Mouse (Mus musculus) lung, postnatal 36 days (tissue): ENCODE measurements at regions not wholly inside any gene's neighbourhood (a gene's known extent, or its start where the extent isn't known, plus 50 kb on each side); places are given as distances from the start of the nearest gene placed in this dataset.

Experiments
- DNase-seq: peaks from one replicate; pipeline ENCODE4 v3.0.0; 2022; ENCODE audit warnings: mixed read lengths

GRCm38 (mm10) chr1:155041592-155041991 lies 57.8 kb downstream of the Ier5 start:
- no peak for DNase-seq

GRCm38 (mm10) chr1:155040939-155041371 lies 58.5 kb downstream of the Ier5 start:
- DNase-seq: no peak

DNA sequence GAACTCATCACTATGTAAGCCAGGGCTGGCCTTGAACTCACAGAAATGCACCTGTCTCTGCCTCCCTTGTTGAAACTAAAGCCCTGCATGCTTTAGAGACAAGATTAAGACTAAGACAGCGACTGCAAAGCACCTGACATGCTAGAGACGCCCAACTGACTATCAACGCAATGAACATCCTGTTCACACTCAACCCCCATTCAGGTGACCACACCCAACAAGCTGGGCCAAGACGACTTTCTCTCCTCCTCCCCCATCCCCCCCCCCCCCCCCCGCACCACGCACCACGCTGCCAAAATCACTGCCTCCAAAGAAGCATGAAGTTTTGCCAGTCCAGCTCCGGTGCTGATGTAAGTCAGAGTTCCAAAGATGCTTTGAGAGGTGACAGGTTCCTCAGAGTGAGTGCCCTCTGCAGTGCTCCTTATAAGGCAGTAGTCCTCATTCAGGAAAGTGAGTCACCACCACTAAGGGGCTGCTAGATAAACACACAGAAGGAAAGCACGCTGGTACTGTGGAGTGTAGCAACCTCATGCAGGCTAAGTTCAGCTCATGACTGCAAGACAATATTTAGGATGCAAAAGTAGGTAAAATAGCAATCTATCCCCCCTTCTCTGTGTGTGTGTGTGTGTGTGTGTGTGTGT lies 59.2 kb downstream of the Ier5 start:
- peak; percentile 78 for DNase-seq

- DNase-seq: no peak
Measured at GRCm38 (mm10) chr1:155038631-155039625, 60.5 kb downstream of the Ier5 start.

GRCm38 (mm10) chr1:155037479-155037878 lies 62.0 kb downstream of the Ier5 start:
- DNase-seq: no peak

DNA sequence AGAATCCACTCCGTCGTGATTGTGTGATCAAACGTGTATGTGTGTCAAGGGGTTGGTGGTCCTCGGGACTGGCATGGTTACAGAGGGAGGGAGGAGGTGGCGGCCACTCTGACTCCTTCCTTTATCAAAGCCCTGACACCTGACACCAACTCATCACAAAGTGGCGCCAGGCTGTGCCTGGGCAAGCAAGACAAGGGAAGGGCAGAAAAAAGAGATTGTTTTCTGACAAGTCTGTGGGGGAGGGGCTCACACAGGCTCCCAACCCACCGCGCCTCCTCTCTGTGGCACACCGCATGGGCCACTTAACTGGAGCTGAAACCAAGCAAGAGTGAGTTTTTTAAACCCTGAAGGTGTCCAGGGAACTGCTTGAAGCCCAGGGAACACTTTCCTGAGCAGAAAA lies 68.5 kb downstream of the Ier5 start:
- DNase-seq: no peak

DNA sequence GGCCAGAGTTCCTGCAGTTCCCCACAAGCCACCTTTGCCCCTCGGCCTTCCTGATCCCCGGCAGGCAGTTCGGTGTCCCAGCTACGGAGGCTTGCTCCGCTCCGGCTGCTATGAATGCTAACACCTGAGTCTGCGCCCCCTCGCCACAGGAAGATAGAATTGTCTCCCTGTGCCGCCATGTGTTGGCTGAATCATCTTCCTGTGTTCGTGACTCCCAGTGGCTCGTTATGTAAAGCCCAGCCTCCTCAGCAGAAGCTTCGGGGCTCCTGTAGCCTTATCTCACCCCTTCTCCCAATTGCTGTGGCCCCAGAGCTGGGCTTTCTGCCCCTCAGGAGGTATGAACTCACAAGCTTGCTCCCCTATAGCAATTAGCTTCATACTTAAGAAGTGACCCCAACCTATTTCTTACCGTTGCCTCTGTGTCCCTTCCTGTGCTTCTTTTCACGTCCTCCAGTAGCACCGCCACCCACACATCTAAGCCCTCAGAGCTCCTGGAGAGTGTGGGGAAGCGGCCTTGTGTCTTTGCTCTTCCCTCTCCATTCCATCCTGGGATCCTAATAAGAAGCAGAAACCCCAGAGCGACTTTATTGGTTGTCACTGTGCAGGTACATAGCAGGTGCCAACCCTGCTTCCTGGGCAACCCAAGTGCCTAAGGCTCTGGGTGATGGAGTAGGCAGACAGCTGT lies 70.1 kb downstream of the Ier5 start:
- DNase-seq: peak; percentile 20

- peak; percentile 49 for DNase-seq
Measured at GRCm38 (mm10) chr1:155028735-155029134, 70.7 kb downstream of the Ier5 start.

DNA sequence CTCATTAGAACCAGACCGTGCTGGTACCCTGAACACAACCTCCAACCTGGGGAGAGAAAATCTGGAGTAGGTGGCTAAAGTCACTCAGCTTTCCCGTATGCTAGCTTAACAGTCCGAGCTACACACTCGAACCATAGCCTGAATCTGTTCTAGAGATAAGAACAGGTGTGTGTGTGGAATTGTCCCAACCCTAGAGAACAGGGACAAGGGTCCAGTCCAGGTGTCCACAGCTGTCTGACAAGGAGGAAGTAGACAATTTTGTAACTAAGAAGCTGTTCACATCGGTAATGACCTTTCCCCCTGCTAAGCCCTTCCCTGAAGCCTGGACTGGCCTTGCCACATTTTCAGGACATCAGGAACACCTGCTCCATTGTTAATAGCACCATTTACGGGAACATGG lies 71.3 kb downstream of the Ier5 start:
- DNase-seq: no peak

DNA sequence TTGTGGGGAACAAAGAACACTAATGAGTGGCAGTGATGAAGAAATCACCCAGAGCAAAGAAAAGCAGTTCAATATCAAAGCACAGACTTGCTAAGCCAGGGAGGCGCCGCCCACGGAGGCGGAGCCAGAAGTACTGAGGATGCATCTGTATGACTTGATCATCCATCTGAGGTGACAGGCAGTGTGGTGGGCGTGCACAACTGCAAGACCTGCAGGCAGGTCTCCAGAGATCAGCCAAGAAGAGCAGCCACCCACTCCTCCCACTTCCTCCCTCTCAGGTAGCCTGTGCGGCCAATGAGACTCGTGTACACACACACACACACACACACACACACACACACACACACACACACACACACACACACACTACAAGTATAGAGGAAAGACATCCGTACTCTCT lies 71.9 kb downstream of the Ier5 start:
- peak; percentile 80 for DNase-seq

DNA sequence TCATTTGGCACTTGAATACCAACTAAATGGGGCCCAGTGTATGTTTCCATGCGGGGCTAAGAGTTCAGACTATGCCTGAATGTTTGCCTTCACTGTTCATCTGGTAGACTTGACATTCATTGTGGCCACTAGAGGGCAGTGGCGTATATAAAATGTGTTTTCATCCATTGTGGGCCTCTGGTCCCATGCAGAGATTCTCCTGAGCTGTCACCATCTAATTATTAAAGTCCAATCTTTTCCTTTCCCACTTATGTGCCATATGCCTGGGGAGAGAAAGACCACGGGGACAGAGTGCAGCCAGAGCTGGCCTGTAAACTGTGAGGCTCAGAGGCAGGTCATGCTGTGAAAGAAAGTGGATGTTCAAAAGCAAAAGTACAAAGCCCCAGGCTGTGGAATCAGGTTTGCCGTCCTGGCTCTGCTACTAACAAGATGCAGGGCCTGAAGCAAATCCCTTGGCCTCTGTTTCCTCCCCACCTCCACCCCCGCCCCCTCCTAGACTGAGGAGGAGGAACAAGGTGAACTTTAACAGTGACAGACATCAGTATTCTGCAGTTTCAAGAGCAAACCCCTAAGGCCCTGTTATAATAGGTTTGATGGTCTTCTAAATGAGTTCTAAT lies 73.5 kb downstream of the Ier5 start:
- DNase-seq: peak; percentile 94

DNA sequence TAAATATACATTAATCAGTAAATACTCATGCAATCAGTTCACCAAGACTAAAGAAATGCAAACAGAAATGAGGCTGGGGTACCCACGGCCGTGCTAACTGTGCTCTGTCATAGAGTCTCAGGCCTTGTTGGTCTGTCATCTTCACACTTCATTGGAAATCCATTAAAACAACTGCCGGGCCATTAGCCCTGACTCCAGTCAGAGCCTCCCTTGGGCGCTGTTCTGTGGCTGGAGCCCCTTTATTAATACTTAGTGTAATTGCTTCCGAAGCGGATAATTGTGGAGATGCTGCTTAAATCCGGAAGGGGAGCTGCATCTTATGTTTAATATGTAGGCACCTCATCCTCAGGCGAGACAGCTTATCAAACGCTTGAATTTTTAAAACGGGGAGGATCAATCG lies 76.1 kb downstream of the Ier5 start:
- no peak for DNase-seq

DNA sequence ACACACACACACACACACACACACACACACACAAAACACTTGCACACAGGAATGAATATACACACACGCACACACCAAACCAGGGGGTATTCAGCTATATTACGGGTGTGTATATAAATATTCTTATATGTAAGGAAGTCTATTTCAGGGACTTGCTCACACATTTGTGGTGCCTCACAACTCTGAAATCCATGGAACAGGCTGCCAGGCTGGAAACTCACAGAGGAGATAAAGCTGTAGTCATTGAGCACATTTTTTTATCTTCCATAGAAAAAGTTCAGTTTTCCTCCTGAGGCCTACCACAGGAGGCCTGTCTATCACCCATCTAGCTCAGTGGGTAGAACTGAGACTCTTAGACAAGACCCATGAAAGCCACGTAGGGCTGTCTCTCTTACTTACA lies 83.8 kb downstream of the Ier5 start:
- DNase-seq: no peak

DNA sequence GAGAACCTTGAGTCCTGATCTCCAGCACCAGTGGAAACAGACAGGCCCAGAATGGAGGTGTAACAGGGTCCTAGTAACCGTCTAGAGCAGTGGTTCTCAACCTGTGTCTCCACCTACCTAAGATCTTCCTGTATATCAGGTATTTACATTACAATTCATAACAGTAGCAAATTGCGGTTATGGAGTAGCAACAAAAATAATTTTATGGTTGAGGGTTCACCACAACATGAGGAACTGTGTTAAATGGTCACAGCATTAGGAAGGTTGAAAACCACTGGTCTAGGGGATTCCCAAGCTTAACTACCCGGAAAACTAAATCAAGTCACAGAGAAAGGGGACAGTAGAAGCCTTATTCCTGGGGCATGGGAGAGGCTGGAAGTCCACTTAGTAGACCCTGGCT lies 84.5 kb downstream of the Ier5 start:
- no peak for DNase-seq

DNA sequence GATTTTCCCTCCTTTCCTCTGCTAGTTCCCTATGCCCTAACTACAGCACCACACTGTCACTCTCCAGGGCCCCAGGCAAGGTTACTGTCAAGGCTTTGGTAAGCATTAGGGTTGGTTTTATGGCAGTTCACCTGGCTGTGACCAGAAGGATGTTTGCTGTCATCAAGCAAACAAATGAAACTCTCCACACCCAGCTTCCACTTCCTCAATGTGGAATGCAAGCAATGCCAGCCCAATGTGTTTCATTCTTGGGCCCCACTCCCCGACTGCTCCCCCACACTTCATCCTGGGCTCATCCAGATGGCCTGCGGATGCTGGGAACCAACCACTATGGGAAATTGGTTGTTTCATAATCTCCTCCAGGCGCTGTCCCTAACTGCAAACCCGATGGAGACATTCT lies 85.7 kb downstream of the Ier5 start:
- DNase-seq: peak; percentile 28

GRCm38 (mm10) chr1:155013361-155013760 lies 86.1 kb downstream of the Ier5 start:
- no peak for DNase-seq

DNA sequence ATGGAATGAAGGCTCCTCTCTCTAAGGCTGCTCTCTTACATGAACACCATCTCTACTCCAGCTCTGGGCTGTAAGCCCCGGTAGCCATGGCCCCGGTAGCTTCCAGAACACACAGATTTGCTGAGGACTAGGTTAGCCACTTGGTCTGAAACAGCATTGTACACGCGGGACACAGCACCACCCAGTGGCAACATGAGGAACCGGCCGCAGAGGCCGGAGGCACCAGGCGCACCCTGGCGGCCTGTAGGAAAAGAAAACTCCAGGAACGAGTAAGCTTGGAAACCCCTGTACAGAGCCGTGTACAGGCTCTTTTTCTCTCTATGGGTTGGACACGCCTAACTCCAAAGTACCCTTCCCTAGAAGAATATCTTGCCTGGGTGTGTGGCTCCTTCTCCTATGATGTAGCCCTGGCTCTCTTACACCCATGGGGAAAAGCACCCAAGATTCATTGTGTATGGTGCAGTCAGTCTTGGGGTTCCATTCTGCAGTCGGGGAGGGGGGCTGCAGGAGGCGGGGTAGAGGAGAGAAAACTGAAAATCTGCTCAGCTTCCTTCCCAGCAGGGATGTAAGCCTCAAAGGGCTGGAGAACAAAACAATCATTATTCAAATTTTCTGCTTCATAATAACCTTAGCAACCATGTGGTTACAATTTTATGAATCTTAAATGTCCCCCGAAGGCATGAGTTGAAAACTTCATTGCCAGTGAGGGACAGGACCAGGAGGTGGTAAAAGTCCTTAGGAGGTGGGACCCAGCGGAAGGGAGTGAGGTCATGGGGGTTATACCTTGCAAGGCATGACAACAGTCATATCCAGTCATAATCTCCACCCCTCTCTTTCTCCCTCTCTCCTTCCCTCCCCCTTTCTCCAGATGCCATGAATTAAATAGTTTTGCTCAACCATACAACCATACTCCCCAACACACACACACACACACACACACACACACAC lies 92.6 kb downstream of the Ier5 start:
- peak; percentile 88 for DNase-seq

- no peak for DNase-seq
Measured at GRCm38 (mm10) chr1:155006099-155006498, 93.3 kb downstream of the Ier5 start.

DNA sequence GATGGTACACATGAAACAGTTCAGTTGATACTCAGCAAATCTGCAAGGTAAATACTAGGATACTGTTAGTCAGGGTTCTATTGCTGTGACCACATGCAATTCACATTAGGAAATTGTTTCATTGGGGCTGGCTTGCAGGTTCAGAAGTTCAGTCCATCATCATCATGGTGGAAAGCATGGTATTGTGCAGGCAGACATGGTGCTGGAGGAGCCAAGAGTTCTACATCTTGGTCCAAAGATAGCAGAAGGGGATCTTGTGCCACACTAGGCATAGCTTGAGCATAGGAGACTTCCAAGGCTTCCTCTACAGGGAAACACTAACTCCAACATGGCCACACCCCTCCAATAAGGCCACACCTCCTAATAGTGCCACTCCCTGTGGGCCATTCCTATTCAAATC lies 99.1 kb downstream of the Ier5 start:
- no peak for DNase-seq

GRCm38 (mm10) chr1:154999501-155000131 lies 99.8 kb downstream of the Ier5 start:
- DNase-seq: no peak

DNA sequence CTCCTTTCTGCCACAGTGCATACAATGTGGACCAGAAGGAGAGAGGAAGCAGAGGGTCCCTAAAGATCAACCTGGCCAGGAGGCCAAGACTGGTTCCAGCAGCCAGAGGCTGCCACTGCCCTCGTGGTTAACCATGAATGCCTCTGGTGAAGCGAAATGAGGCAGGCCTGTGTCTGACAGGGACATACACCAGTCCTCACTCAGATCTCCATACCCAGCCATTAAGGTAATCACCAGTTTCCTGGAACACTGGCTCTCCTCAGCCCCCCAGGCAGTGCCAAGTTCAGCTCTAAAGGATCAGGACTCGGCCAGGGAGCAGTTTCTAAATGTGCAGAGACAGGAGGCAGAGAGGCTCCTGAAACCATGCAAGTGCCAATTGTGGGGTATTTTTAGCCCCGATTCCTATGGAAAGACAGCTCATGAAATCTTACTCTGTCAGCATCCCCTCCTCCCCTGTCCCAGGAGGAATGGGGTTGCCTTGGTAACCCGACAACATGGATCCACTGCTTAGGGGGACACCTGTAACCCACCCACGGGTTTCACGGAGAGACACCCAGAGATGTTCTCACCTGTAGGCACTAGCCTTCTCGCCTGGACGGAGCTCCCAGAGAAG lies 103.6 kb downstream of the Ier5 start:
- DNase-seq: no peak
